33 mouse cellular contexts compared by ENCODE assay signal in the genomic region with DNA sequence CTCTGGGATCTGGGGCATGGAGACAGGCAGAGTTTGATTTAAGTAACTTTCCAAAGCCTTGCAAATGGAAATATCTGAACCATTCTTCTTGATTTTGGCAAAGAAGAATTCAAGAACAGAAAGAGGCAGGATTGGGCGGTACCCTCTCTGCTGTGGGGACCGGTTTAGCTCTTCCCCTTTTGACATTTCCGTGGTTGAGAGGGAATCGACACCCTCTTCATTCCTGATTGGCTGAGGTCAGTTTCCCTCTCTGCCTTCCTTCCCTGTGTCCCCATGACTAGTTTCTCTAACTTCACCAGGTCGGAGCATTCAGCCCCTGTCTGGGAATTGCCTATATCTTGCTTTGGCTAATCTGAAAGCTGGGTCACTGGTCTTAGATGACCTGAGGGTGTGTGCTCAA. TPM values are rescaled to one million over a fixed set of nuclear protein-coding genes. Genes with fewer than 3 reads are reported as not detected.
A peak's percentile ranks its signal among the peaks of the same experiment; 100 is the strongest.
DNase-seq lines count a peak whose midpoint lies in the region; ATAC-seq and TF ChIP-seq lines count a peak whose summit lies in the region.
"Had no signal": no experiment of that assay in that cellular context is flagged by ENCODE, and none has a peak within 500 bp of the region (broad histone marks: within the 10 kb centered on the region; RNA-seq: fewer than 3 reads in every experiment).

No protein-coding gene starts in this region.

- DNase-seq in liver, postnatal 0 days = no peak
- no peak for DNase-seq in liver, embryonic 11.5 days (ENCODE audit: low spot score)
- DNase-seq in splenic B cell, adult 2 months (ENCODE audit: low read depth, low spot score) = peak; percentile 11
- no peak for DNase-seq in left cerebral cortex, adult 18-20 months (ENCODE audit: low spot score in 2 of 2)
- no peak for DNase-seq in forebrain, embryonic 11.5 days (ENCODE audit: low spot score)
- DNase-seq: adrenal gland, adult 8-10 months; cerebellum, adult 2 months; cerebellum, postnatal 36 days; gastrocnemius, postnatal 14 days; kidney, adult 9 months; kidney, postnatal 14 days; thymus, postnatal 14 days had no signal

- H3K9ac ChIP-seq in liver, postnatal 0 days (replicated peaks) = no peak overlapping the region
- no peak overlapping the region for H3K9ac ChIP-seq in liver, embryonic 11.5 days (ENCODE audit: low read depth, low read length)
- H3K9ac ChIP-seq in forebrain, embryonic 11.5 days (ENCODE audit: low read length) = no peak overlapping the region
- H3K9ac ChIP-seq: embryonic facial prominence, embryonic 15.5 days; liver, embryonic 14.5 days had no signal

- no peaks in the 10 kb centered on the region for H3K27me3 ChIP-seq in liver, postnatal 0 days (ENCODE audit: insufficient read depth, low read length)
- H3K27me3 ChIP-seq in liver, embryonic 11.5 days (replicated peaks; ENCODE audit: control insufficient read depth, insufficient read depth, low read length) = no peaks in the 10 kb centered on the region
- no peaks in the 10 kb centered on the region for H3K27me3 ChIP-seq in splenic B cell, adult 2 months (ENCODE audit: control insufficient read depth, insufficient read depth, low read length, poor library complexity, severe bottlenecking)
- no peaks in the 10 kb centered on the region for H3K27me3 ChIP-seq in forebrain, embryonic 11.5 days (ENCODE audit: control insufficient read depth, insufficient read depth, low read length)
- H3K27me3 ChIP-seq: embryonic facial prominence, embryonic 15.5 days had no signal

- H3K36me3 ChIP-seq in liver, postnatal 0 days (replicated peaks; ENCODE audit: insufficient read depth, low read length) = no peaks in the 10 kb centered on the region
- H3K36me3 ChIP-seq in liver, embryonic 11.5 days (ENCODE audit: control insufficient read depth, insufficient read depth, low read length) = no peaks in the 10 kb centered on the region
- H3K36me3 ChIP-seq in splenic B cell, adult 2 months (ENCODE audit: control insufficient read depth, insufficient read depth, low read length, poor library complexity, severe bottlenecking) = no peaks in the 10 kb centered on the region
- no peaks in the 10 kb centered on the region for H3K36me3 ChIP-seq in forebrain, embryonic 11.5 days (ENCODE audit: control insufficient read depth, insufficient read depth, low read length)
- H3K36me3 ChIP-seq: embryonic facial prominence, embryonic 15.5 days; hindbrain, embryonic 10.5 days; midbrain, embryonic 10.5 days had no signal

- peaks cover 4% of the 10 kb centered on the region; the same call in 1 of the 2 replicates for H3K4me1 ChIP-seq in liver, postnatal 0 days (ENCODE audit: insufficient read depth)
- H3K4me1 ChIP-seq in liver, embryonic 11.5 days (replicated peaks; ENCODE audit: control insufficient read depth, insufficient read depth, low read length) = no peaks in the 10 kb centered on the region
- H3K4me1 ChIP-seq in forebrain, embryonic 11.5 days (replicated peaks; ENCODE audit: control insufficient read depth, insufficient read depth, low read length) = no peaks in the 10 kb centered on the region
- H3K4me1 ChIP-seq: embryonic facial prominence, embryonic 15.5 days; hindbrain, embryonic 10.5 days; midbrain, embryonic 10.5 days had no signal

- TF ChIP-seq EP300 in liver, postnatal 0 days (IDR thresholded peaks at IDR 0.05; ENCODE audit: low read depth) = no peak

- no peak overlapping the region for H3K4me3 ChIP-seq in liver, postnatal 0 days (ENCODE audit: low read depth, low read length)
- no peak overlapping the region for H3K4me3 ChIP-seq in liver, embryonic 11.5 days (ENCODE audit: low read depth, low read length)
- no peak overlapping the region for H3K4me3 ChIP-seq in forebrain, embryonic 11.5 days (ENCODE audit: low read depth, low read length)
- H3K4me3 ChIP-seq: embryonic facial prominence, embryonic 15.5 days; hindbrain, embryonic 10.5 days; midbrain, embryonic 10.5 days had no signal

- H3K4me2 ChIP-seq in liver, postnatal 0 days (ENCODE audit: low read depth, low read length) = no peak overlapping the region; the same call in 1 of the 2 replicates
- H3K4me2 ChIP-seq in liver, embryonic 11.5 days = no peak overlapping the region
- no peak overlapping the region for H3K4me2 ChIP-seq in forebrain, embryonic 11.5 days (ENCODE audit: low read depth, low read length, severe bottlenecking)
- H3K4me2 ChIP-seq: embryonic facial prominence, embryonic 15.5 days had no signal

- WGBS in liver, postnatal 0 days (ENCODE audit: insufficient replicate concordance) = 35% methylated on average over 5 of the region's 5 CpGs
- 36% methylated on average over 5 of the region's 5 CpGs for WGBS in liver, embryonic 11.5 days
- 67% methylated on average over 5 of the region's 5 CpGs for WGBS in forebrain, embryonic 11.5 days

- no peak for ATAC-seq in liver, postnatal 0 days
- no peak for ATAC-seq in liver, embryonic 11.5 days (replicated peaks; ENCODE audit: low FRiP score)
- peak; percentile 98 for ATAC-seq in common myeloid progenitor, adult 5-6 weeks (replicated peaks; ENCODE audit: low read depth, poor library complexity, severe bottlenecking)
- ATAC-seq in megakaryocyte, adult 5-6 weeks (ENCODE audit: poor library complexity, severe bottlenecking) = peak; percentile 99
- no peak for ATAC-seq in forebrain, embryonic 11.5 days (replicated peaks; ENCODE audit: low FRiP score)
- ATAC-seq: activated CD4-positive, CD25-positive, alpha-beta regulatory T cell, adult 4 months; forebrain, embryonic 16.5 days; hindbrain, postnatal 0 days; intestine, embryonic 16.5 days; midbrain, embryonic 16.5 days had no signal

- 0 out of 2 replicates have a peak overlapping the region, but pooled peaks have one; percentile 16 for H3K27ac ChIP-seq in liver, postnatal 0 days (ENCODE audit: low read depth)
- no peak overlapping the region for H3K27ac ChIP-seq in liver, embryonic 11.5 days (ENCODE audit: low read depth, low read length)
- H3K27ac ChIP-seq in forebrain, embryonic 11.5 days (ENCODE audit: low read depth, low read length) = no peak overlapping the region
- H3K27ac ChIP-seq: embryonic facial prominence, embryonic 15.5 days; hindbrain, embryonic 10.5 days; hindbrain, postnatal 0 days; liver, embryonic 14.5 days; midbrain, embryonic 10.5 days had no signal

- TF ChIP-seq CTCF in liver, postnatal 0 days (IDR thresholded peaks at IDR 0.05; ENCODE audit: low read depth) = no peak

- H3K9me3 ChIP-seq in liver, postnatal 0 days (ENCODE audit: low read length) = peaks cover 7% of the 10 kb centered on the region
- H3K9me3 ChIP-seq in liver, embryonic 11.5 days (ENCODE audit: control insufficient read depth, low read length) = peaks cover 4% of the 10 kb centered on the region; the same call in 1 of the 2 replicates
- H3K9me3 ChIP-seq in forebrain, embryonic 11.5 days (ENCODE audit: control insufficient read depth, low read length) = no peaks in the 10 kb centered on the region
- H3K9me3 ChIP-seq: embryonic facial prominence, embryonic 15.5 days had no signal

RNA-seq across cellular contexts. Expression of a gene that starts 12.7 kb away (rescaled TPM):
- not detected in 2 replicates for polyA plus RNA-seq in liver, postnatal 0 days (2015; fragmentation: Nextera tagmentation; extraction: Ambion mirVana)
- not detected in 2 replicates for polyA plus RNA-seq in liver, embryonic 11.5 days (2014; fragmentation: Nextera tagmentation; extraction: Ambion mirVana)
- total RNA-seq in common myeloid progenitor, adult 5-6 weeks (2017) = not detected in 2 replicates
- total RNA-seq in megakaryocyte, adult 5-6 weeks (2015) = not detected in 2 replicates
- total RNA-seq in megakaryocyte, adult 5-6 weeks (2017) = not detected in 2 replicates
- not detected for total RNA-seq in left cerebral cortex, adult 18-20 months (2021)
- polyA plus RNA-seq in forebrain, embryonic 11.5 days (2014; fragmentation: Nextera tagmentation; extraction: Ambion mirVana) = not detected in 2 replicates
- total RNA-seq: adrenal gland, adult 8-10 months; gastrocnemius, postnatal 14 days; hindbrain, postnatal 0 days; layer of hippocampus, adult 18-20 months; layer of hippocampus, postnatal 14 days; MEL had no signal
- polyA plus RNA-seq: activated CD4-positive, CD25-positive, alpha-beta regulatory T cell, adult 4 months; C2C12; cerebellum, adult 2 months; embryonic facial prominence, embryonic 15.5 days; forebrain, embryonic 16.5 days; heart, embryonic 16.5 days; hindbrain, embryonic 10.5 days; hindbrain, postnatal 0 days; intestine, embryonic 16.5 days; limb, embryonic 11.5 days; liver, embryonic 14.5 days; lung, embryonic 16.5 days; midbrain, embryonic 10.5 days; midbrain, embryonic 16.5 days; neural tube, embryonic 14.5 days; spleen, adult 2 months; stomach, embryonic 14.5 days had no signal

Comparison
In these comparisons a context has a peak if more than half of its experiments do, and no peak if none do; other contexts are left out.
1. ATAC-seq: peak in common myeloid progenitor, adult 5-6 weeks (single experiment) and megakaryocyte, adult 5-6 weeks (single experiment); none in liver, postnatal 0 days (single experiment), liver, embryonic 11.5 days (single experiment) and forebrain, embryonic 11.5 days (single experiment).